Mouse (Mus musculus): ENCODE data around the gene Nckap1l. TPM values are rescaled to one million over a fixed set of nuclear protein-coding genes. Genes with fewer than 3 reads are reported as not detected.

Nckap1l gene
- polyA plus RNA-seq, 1 experiment: 0.33 TPM

GRCm38 (mm10) chr15:103537011-103537821 is 83.6 kb downstream of the Nckap1l start:
- Histone ChIP-seq H3K4me3 (ENCODE audit: low read depth, low read length) (peak overlapping the region; percentile 71), H3K36me3 (ENCODE audit: control insufficient read depth, insufficient read depth, low read length, poor library complexity, severe bottlenecking) (no peaks in the 10 kb centered on the region), H3K9ac (ENCODE audit: low read depth, poor library complexity, severe bottlenecking) (peak overlapping the region; percentile 50), H3K4me1 (ENCODE audit: control insufficient read depth, insufficient read depth, low read length) (no peaks in the 10 kb centered on the region), H3K27ac (ENCODE audit: insufficient read depth, low read length) (no peak overlapping the region), H3K27me3 (ENCODE audit: control insufficient read depth, insufficient read depth, low read length, poor library complexity, severe bottlenecking) (no peaks in the 10 kb centered on the region), H3K9me3 (replicated peaks; ENCODE audit: control insufficient read depth, insufficient read depth, low read length, poor library complexity, severe bottlenecking) (no peaks in the 10 kb centered on the region)
- TF ChIP-seq POLR2A (IDR thresholded peaks at IDR 0.05; ENCODE audit: insufficient read depth, low read length): no peak
- no peak for TF ChIP-seq CTCF (IDR thresholded peaks at IDR 0.05; ENCODE audit: low read depth, low read length)
- no peak for TF ChIP-seq EP300 (IDR thresholded peaks at IDR 0.05; ENCODE audit: insufficient read depth, low read depth, low read length)

- Histone ChIP-seq H3K9ac (ENCODE audit: low read depth, poor library complexity, severe bottlenecking) (peak within 1 kb of the TSS; percentile 50), H3K36me3 (ENCODE audit: control insufficient read depth, insufficient read depth, low read length, poor library complexity, severe bottlenecking) (no peaks in the 10 kb centered on the region), H3K4me1 (ENCODE audit: control insufficient read depth, insufficient read depth, low read length) (no peaks in the 10 kb centered on the region), H3K9me3 (replicated peaks; ENCODE audit: control insufficient read depth, insufficient read depth, low read length, poor library complexity, severe bottlenecking) (no peaks in the 10 kb centered on the region), H3K27ac (ENCODE audit: insufficient read depth, low read length) (no peak within 1 kb of the TSS), H3K4me3 (ENCODE audit: low read depth, low read length) (peak within 1 kb of the TSS; percentile 71), H3K27me3 (ENCODE audit: control insufficient read depth, insufficient read depth, low read length, poor library complexity, severe bottlenecking) (no peaks in the 10 kb centered on the region)
- no peak for TF ChIP-seq EP300 (IDR thresholded peaks at IDR 0.05; ENCODE audit: insufficient read depth, low read depth, low read length)
- TF ChIP-seq POLR2A (IDR thresholded peaks at IDR 0.05; ENCODE audit: insufficient read depth, low read length): no peak
- TF ChIP-seq CTCF (IDR thresholded peaks at IDR 0.05; ENCODE audit: low read depth, low read length): no peak
These were observed 84.2 kb downstream of the Nckap1l start, which contains the start of gene Ppp1r1a for GRCm38 (mm10) chr15:103537822-103538213. Ppp1r1a (minus strand) TSS chr15:103538003.

- Histone ChIP-seq H3K4me1 (ENCODE audit: control insufficient read depth, insufficient read depth, low read length) (no peaks in the 10 kb centered on the region), H3K9ac (ENCODE audit: low read depth, poor library complexity, severe bottlenecking) (no peak overlapping the region), H3K27ac (ENCODE audit: insufficient read depth, low read length) (no peak overlapping the region), H3K9me3 (replicated peaks; ENCODE audit: control insufficient read depth, insufficient read depth, low read length, poor library complexity, severe bottlenecking) (no peaks in the 10 kb centered on the region), H3K4me3 (ENCODE audit: low read depth, low read length) (no peak overlapping the region), H3K36me3 (ENCODE audit: control insufficient read depth, insufficient read depth, low read length, poor library complexity, severe bottlenecking) (no peaks in the 10 kb centered on the region), H3K27me3 (ENCODE audit: control insufficient read depth, insufficient read depth, low read length, poor library complexity, severe bottlenecking) (no peaks in the 10 kb centered on the region)
- TF ChIP-seq CTCF (IDR thresholded peaks at IDR 0.05; ENCODE audit: low read depth, low read length): no peak
- TF ChIP-seq POLR2A (IDR thresholded peaks at IDR 0.05; ENCODE audit: insufficient read depth, low read length): no peak
- TF ChIP-seq EP300 (IDR thresholded peaks at IDR 0.05; ENCODE audit: insufficient read depth, low read depth, low read length): no peak
These were observed 85.7 kb downstream of the Nckap1l start for GRCm38 (mm10) chr15:103539259-103539658.

DNA sequence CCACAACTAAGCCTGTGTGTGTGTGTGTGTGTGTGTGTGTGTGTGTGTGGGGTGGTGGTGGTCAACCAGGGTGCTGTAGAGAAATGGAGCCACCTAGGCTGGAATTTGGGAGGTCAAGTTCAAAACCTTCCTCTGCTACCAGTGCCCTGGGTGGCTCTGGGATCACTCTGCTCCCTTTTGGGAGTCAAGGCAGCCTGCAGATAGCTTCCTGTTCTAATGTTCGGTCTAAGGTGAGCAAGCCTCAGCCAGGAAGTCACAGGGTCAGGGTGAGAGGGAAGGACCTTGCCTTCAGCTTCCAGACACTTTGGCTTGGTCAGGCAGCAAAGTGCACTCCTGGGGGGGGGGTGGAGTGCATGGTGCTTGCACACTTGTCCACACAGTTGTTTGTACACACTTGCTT is 87.1 kb downstream of the Nckap1l start:
- no peak overlapping the region for H3K27ac ChIP-seq (ENCODE audit: insufficient read depth, low read length)
- no peak for TF ChIP-seq CTCF (IDR thresholded peaks at IDR 0.05; ENCODE audit: low read depth, low read length)
- TF ChIP-seq EP300 (IDR thresholded peaks at IDR 0.05; ENCODE audit: insufficient read depth, low read depth, low read length): no peak
- no peak for TF ChIP-seq POLR2A (IDR thresholded peaks at IDR 0.05; ENCODE audit: insufficient read depth, low read length)
- no peaks in the 10 kb centered on the region for H3K27me3 ChIP-seq (ENCODE audit: control insufficient read depth, insufficient read depth, low read length, poor library complexity, severe bottlenecking)
- no peaks in the 10 kb centered on the region for H3K9me3 ChIP-seq (replicated peaks; ENCODE audit: control insufficient read depth, insufficient read depth, low read length, poor library complexity, severe bottlenecking)
- no peak overlapping the region for H3K4me3 ChIP-seq (ENCODE audit: low read depth, low read length)
- H3K4me1 ChIP-seq (ENCODE audit: control insufficient read depth, insufficient read depth, low read length): no peaks in the 10 kb centered on the region
- no peak overlapping the region for H3K9ac ChIP-seq (ENCODE audit: low read depth, poor library complexity, severe bottlenecking)
- H3K36me3 ChIP-seq (ENCODE audit: control insufficient read depth, insufficient read depth, low read length, poor library complexity, severe bottlenecking): no peaks in the 10 kb centered on the region

- no peak for TF ChIP-seq EP300 (IDR thresholded peaks at IDR 0.05; ENCODE audit: insufficient read depth, low read depth, low read length)
- no peak for TF ChIP-seq POLR2A (IDR thresholded peaks at IDR 0.05; ENCODE audit: insufficient read depth, low read length)
- TF ChIP-seq CTCF (IDR thresholded peaks at IDR 0.05; ENCODE audit: low read depth, low read length): no peak
- H3K9me3 ChIP-seq (replicated peaks; ENCODE audit: control insufficient read depth, insufficient read depth, low read length, poor library complexity, severe bottlenecking): no peaks in the 10 kb centered on the region
- H3K27me3 ChIP-seq (ENCODE audit: control insufficient read depth, insufficient read depth, low read length, poor library complexity, severe bottlenecking): no peaks in the 10 kb centered on the region
- no peak overlapping the region for H3K4me3 ChIP-seq (ENCODE audit: low read depth, low read length)
- no peaks in the 10 kb centered on the region for H3K4me1 ChIP-seq (ENCODE audit: control insufficient read depth, insufficient read depth, low read length)
- H3K36me3 ChIP-seq (ENCODE audit: control insufficient read depth, insufficient read depth, low read length, poor library complexity, severe bottlenecking): no peaks in the 10 kb centered on the region
- H3K27ac ChIP-seq (ENCODE audit: insufficient read depth, low read length): no peak overlapping the region
- no peak overlapping the region for H3K9ac ChIP-seq (ENCODE audit: low read depth, poor library complexity, severe bottlenecking)
These were observed 88.9 kb downstream of the Nckap1l start for GRCm38 (mm10) chr15:103542526-103542925.

DNA sequence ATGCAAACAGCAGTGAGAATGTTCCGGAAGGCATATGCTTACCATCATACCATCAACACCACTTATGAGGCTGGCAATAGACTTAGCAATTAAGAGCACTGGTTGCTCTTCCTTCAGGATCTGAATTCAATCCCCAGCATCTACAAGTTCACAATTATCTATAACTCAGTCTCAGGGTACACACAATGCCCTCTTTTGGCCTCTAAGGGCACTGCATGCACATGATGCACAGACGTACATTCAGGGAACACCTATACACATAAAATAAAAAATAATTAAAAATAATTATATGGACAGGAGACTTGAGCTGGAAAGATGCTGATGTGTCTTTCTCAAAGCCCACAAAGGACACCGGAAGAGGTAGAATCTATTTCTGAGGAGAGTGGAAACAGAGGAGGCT is 94.4 kb downstream of the Nckap1l start:
- TF ChIP-seq EP300 (IDR thresholded peaks at IDR 0.05; ENCODE audit: insufficient read depth, low read depth, low read length) (no peak), CTCF (IDR thresholded peaks at IDR 0.05; ENCODE audit: low read depth, low read length) (no peak), POLR2A (IDR thresholded peaks at IDR 0.05; ENCODE audit: insufficient read depth, low read length) (no peak)
- Histone ChIP-seq H3K27me3 (ENCODE audit: control insufficient read depth, insufficient read depth, low read length, poor library complexity, severe bottlenecking) (no peaks in the 10 kb centered on the region; the same call in 1 of the 2 replicates), H3K4me1 (ENCODE audit: control insufficient read depth, insufficient read depth, low read length) (no peaks in the 10 kb centered on the region), H3K9me3 (replicated peaks; ENCODE audit: control insufficient read depth, insufficient read depth, low read length, poor library complexity, severe bottlenecking) (peaks cover 3% of the 10 kb centered on the region; the same call in 1 of the 2 replicates), H3K9ac (ENCODE audit: low read depth, poor library complexity, severe bottlenecking) (no peak overlapping the region), H3K36me3 (ENCODE audit: control insufficient read depth, insufficient read depth, low read length, poor library complexity, severe bottlenecking) (no peaks in the 10 kb centered on the region), H3K27ac (ENCODE audit: insufficient read depth, low read length) (no peak overlapping the region), H3K4me3 (ENCODE audit: low read depth, low read length) (no peak overlapping the region)

Other genes with a start within 250 kb of the Nckap1l start
- 317 and 328 TPM in 2 replicates for gene Cbx5, start 214.0 kb upstream of the Nckap1l start, polyA plus RNA-seq (2011; ENCODE audit: insufficient read depth, insufficient read length, low read depth, missing spikeins)
- 1,629 and 1,787 TPM in 2 replicates for gene Hnrnpa1, start 213.4 kb upstream of the Nckap1l start, polyA plus RNA-seq (2011; ENCODE audit: insufficient read depth, insufficient read length, low read depth, missing spikeins)
- not detected in 2 replicates for gene Nfe2, start 195.4 kb upstream of the Nckap1l start, polyA plus RNA-seq (2011; ENCODE audit: insufficient read depth, insufficient read length, low read depth, missing spikeins)
- gene Copz1, start 181.1 kb upstream of the Nckap1l start, polyA plus RNA-seq (2011; ENCODE audit: insufficient read depth, insufficient read length, low read depth, missing spikeins): 140 and 145 TPM in 2 replicates
- not detected in 2 replicates for gene Gpr84, start 143.2 kb upstream of the Nckap1l start, polyA plus RNA-seq (2011; ENCODE audit: insufficient read depth, insufficient read length, low read depth, missing spikeins)
- gene Zfp385a, start 113.7 kb upstream of the Nckap1l start, polyA plus RNA-seq (2011; ENCODE audit: insufficient read depth, insufficient read length, low read depth, missing spikeins): 26.8 and 29.6 TPM in 2 replicates
- 35.6 and 39.5 TPM in 2 replicates for gene Itga5, start 87.0 kb upstream of the Nckap1l start, polyA plus RNA-seq (2011; ENCODE audit: insufficient read depth, insufficient read length, low read depth, missing spikeins)
- gene Gtsf1, start 23.3 kb upstream of the Nckap1l start, polyA plus RNA-seq (2011; ENCODE audit: insufficient read depth, insufficient read length, low read depth, missing spikeins): 0.88 TPM in 1 of 2 replicates, not detected in the other
- not detected in 2 replicates for gene Gtsf2, start 5.3 kb upstream of the Nckap1l start, polyA plus RNA-seq (2011; ENCODE audit: insufficient read depth, insufficient read length, low read depth, missing spikeins)
- gene Pde1b, start 49.2 kb downstream of the Nckap1l start, polyA plus RNA-seq (2011; ENCODE audit: insufficient read depth, insufficient read length, low read depth, missing spikeins): 20.0 and 21.7 TPM in 2 replicates
- gene Ppp1r1a, start 84.2 kb downstream of the Nckap1l start, polyA plus RNA-seq (2011; ENCODE audit: insufficient read depth, insufficient read length, low read depth, missing spikeins): 19.9 and 24.6 TPM in 2 replicates
- not detected in 2 replicates for gene Glycam1, start 111.3 kb downstream of the Nckap1l start, polyA plus RNA-seq (2011; ENCODE audit: insufficient read depth, insufficient read length, low read depth, missing spikeins)